Mouse (Mus musculus) lung, postnatal 14 days (tissue): Measurements from ENCODE around the gene Srgap3.
"Not testable (repeated sequence)": the region's sequence is repeated elsewhere in the genome, so short reads cannot be mapped to it uniquely, and the experiment has no call there.

Experiments used
- DNase-seq: peaks from one replicate; pipeline ENCODE4 v3.0.0; 2021

The Srgap3 gene

DNA sequence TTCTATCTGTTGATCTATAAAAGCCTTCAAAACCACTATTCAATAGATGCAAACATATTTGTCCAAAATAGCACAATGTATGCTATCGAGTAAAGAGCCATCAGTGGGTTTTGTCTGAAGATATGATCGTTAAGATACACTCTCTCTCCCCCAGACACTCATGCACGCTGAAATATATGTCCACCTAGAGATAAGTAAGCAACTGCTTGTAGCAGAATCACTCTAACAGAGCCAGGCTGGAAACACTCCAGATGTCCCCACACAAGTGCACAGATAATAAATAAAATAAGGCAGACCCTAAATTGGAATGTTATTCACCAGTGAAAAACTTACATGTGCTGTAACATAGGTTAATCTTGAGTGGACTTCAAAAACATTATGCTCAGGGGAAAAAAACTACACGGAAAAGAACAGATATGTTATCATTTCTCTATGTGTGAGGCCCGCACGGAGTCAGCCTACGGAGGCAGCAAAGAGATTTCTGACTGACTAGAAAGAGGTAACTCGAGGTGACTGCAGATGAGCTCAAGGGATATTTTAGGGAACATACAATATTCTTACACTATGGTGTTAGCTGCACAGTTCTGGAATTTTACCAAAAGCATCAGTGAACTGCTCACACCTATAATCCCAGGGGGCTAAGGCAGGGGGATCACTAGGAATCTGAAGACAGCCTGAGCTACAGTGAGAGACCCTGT is 39.0 kb downstream of the Srgap3 start:
- DNase-seq: no peak

DNA sequence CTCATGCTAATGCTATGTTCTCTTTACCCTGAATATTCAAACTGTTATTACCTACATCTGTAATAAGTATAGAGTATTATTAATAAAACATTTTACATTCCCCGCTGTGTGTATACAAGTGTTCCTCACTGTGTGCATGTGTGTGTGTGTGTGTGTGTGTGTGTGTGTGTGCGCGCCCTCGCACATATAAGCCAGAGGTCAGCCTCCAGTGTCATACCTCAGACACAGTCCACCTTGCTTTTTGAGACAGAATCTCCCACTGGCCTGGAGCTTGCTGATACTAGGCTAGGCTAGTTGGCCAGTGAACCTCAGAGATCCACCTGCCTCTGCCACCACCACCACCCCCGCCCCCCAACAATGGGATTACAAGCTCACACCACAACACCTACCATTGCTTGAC is 43.3 kb downstream of the Srgap3 start:
- DNase-seq: no peak

DNA sequence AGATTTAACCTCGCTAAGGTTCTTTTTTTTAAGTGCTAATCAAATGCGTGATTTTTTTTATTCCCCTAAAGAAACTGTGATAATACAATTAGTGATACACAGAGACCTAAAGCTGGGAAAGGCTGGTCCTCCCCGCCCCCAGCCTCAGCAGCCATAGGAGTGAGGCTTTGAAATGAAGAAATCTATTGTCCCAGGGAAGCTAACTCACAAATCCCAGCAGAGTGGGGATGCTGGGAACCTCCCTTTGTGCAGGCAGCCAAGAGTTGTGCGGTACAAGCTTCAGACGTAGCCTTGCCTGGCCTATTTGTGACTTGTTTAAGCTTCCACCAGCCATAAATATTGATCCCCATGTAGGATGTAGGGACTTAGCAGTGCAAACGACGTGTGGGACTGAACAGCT is 43.8 kb downstream of the Srgap3 start:
- DNase-seq: no peak

DNA sequence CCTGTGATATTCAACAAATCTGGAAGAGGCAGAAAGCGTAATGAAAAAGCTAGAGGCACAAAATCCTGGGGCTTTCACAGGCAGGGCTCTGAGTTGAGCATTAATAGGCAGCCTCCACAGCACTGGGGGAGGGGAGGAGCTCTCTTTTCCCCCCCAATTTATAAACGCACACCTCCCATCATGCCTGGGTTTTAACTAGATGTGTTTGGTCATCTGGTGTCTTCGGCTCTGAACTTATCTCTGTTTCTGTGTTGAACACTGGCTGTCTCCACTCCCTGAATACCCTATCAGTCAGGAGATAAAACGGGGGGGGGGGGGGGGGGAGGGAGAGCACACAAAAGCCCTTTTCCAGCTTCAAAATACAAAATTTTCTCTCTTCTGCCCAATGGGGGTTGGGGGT is 44.3 kb downstream of the Srgap3 start:
- DNase-seq: no peak

DNA sequence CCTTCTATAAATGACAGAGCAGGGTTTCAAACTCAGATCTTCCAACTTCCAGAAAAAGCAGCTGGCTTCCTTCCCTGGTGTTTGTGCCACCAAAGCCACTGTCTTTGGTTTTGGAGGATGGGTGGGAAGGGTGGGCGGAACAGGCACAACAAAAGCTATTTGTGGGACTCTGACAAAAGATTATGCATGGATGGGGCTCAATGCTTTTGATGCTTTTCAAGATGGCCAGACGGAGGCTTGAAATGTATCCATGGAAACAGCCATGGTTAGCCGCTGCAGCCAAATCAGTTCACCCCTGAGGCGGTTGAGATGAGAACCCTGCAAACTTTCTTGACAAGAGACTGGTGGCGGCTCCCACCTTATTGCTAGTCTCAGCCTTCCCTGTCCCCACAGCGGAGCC is 46.8 kb downstream of the Srgap3 start:
- DNase-seq: no peak

DNA sequence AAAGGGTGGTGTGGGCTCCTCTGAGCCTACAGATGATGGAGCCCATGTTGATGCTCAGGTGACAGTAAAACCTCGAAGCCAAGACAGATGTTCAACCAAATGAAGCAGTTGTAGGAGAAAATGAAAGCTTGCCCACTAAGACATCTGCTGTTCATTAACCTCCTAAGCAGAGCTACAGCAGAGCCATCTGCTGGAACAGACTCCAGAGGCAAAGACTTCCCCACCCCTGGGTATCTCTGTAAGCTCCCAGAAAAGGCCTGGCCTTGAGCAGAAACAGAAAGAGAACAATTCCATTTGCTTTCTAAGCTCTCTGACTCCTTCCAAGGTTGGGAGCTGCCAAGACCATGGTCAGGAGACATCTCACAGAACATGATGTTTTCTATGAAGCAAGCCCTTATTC is 47.4 kb downstream of the Srgap3 start:
- DNase-seq: no peak

DNA sequence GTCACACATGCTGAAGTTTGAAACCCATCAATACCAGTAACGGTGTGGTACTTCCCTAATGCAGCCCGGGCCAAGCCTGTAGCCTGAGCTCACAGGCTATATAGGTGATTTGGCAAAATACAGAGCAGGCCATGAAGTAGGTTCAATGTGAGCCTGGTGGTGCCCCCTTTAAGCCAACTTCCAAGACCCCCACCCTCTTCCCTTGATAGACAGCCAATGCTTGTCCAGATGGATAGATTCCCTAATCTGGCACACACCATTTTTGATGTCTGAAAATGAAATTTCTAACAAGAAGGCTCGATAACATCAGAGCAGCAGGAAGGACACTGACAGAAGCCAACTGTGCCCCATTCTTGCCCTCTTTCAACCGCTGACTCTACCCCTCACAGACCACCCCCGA is 47.8 kb downstream of the Srgap3 start:
- DNase-seq: no peak

DNA sequence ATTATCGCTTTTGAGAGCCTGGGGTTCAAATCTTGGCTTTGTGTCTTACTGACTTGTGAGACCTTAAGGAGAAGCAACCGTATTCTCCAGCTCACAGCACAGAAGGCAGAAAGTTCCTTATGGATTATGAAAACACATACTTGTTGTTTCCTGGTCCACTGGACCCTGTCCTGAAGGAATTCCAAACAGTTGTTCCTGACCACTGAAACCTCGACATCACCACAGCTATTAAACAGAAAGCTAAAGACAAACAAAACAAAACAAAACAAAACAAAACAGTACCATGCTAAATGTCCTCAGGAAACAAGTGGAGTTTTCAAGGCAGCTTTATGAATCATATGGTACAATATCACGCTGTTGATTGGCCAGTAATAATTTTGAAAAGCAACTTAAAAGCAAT is 48.6 kb downstream of the Srgap3 start:
- DNase-seq: no peak

DNA sequence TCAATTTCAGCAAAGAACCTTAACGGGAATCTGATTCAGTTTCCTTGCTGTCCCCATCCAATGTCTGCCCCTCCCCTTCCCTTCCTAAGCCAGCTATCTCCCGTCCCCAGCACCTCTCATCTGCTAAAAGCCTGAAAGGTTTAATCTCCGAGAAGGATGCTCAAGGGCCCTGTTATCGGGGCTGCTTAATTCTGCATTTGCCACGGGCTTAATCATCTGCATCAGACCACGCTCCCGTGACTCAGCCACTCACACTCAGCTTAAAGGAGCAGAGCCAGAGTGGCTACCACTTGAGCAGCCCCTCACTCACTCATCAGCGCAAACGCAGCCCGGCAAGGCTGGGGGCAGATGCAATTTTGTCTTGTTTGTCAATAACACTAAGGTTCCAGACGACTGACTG is 50.7 kb downstream of the Srgap3 start:
- DNase-seq: no peak

DNA sequence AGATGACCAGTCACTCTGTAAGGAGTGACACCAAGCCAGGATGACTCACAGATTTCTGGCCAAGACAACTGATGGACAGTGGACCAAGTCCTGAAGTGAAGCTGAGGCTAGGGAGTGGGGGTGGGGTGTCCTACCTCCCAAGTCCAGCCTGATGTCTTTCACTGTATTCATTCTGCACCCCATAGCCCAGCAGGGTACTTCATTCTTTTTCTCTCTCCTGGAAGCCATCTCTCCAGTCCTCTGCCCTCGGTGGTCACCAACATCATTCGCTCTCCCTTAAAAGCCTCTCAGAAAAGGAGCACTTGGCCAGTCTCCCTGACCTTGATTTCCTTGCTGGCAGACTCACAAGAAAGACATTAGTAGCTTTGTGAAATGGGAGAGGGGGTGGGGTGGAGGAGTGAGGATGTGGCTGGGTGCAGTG is 56.7 kb downstream of the Srgap3 start:
- DNase-seq: no peak

DNA sequence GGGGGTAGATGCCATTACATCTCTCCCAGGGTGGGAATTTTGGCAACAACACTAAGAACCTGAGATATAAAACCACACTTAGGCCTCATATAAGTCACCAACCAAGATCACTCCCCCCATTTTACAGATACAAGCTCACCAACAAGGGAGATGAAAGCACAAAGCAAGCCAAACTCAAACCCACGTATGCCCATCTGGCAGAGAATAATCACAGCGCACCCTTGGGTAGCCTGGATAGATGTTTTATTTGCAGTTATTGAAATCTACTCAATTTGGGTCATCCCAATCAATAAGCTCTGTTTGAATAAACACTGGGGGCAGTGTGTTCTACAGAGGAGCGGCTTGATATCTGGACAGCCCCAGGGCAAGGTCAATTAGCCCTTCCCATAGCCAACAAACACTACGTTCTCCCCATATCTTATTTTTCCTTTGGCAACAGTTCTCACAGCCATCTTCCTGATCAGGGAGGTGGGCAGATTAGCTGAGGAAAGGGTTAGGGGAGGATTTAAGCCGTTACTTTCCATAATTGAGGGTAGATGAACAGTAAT is 63.4 kb downstream of the Srgap3 start:
- no peak for DNase-seq

DNA sequence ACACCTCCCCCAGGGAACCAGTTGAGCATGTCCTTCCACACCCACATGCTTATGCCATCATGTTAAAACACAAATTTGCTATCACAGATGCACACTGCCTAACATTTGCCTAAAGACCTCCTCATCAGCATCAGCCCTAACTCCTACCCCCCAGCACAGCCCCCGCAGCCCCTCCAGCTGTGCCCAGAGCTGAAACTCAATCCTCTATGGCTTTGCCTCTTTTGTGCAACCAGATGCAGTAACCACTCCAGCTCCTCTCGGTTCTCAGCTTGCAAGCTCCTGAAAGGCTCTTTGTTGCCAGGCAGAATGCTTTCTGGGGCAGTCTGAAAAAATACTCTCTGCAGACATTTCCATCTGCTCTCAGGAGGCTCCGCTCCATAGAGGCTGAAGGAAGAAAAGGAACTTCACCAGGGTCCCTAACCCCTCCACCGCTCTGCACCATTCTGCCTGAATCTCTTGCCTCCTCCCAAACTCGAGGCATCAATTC is 67.0 kb downstream of the Srgap3 start:
- DNase-seq: no peak

DNA sequence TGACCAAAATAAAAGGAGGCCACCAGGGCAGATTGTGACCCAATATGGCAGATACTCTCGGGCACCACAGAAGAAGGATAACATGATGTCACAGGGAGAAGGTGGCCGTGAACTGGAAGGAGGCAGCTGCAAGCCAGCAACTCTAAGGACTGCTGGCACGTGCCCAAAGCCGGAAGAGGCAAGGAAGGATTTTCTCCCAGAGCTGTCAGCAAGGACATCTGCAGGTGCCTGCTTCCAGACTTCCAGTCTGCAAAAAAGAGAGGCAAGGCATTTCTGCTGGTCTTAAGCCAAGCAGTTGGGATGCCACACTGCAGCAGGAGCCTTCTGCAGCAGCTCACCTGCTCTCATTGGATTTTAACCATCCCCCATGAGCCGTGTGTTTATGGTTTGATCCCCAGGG is 67.9 kb downstream of the Srgap3 start:
- DNase-seq: no peak

DNA sequence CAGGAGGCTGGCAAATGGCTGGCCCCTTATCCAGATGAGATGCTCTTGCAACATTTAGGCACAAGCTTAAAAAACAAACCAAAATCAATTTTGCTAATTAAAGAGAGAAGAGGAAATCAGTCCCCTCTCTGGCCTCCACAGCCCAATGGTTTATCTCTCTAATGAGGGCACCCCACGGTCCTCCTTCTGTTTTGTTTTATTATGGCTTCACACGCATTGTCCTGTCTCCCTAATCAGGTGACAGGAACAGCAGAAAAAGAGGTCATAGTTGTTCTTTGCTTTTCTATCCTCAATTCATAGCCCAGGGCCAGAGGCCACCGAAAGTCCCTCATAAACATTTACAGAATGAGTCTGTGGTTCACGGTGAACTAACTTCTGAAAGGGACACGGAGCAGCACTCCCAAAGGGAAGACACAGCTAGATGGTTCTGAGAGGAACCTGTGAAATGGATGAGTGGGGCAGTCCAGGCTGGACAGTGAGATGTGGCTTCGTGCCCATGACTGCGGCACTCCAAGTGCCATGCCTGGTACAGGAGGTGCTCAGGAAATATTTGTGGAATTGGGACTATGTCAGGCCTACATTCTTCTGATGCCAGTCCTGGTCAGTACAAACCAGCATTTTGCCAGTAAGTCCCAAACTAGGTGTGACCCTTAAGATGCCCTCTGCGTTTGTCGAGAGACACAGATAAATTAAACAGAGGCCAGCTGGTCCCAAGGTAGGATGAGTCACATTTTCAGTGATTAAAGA is 73.8 kb downstream of the Srgap3 start:
- DNase-seq: peak; percentile 13

DNA sequence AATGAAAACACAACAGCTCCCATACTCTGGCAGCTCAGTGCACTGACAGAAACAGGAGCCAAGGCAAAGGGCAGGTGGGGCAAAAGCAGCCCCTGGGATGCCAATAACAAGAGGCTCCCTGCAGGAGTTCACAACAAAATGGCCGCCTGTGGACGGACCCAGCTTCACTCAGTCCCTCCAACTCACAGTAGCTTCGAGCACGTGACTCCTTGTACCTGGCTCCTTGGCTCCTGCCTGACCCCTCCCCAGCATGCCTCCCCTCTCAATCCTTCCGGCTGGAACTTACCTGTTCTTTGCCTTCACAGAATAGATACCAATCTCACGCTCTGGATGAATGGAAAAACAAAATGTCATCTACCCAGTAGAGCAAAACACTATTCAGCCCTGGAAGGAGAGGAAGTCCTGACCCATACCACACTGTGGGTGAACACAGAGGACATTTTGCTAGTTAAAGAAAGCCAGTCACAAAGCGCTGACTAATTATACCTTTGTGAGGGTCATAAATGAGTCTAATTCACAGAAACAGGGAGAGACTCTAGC is 75.8 kb downstream of the Srgap3 start:
- no peak for DNase-seq

DNA sequence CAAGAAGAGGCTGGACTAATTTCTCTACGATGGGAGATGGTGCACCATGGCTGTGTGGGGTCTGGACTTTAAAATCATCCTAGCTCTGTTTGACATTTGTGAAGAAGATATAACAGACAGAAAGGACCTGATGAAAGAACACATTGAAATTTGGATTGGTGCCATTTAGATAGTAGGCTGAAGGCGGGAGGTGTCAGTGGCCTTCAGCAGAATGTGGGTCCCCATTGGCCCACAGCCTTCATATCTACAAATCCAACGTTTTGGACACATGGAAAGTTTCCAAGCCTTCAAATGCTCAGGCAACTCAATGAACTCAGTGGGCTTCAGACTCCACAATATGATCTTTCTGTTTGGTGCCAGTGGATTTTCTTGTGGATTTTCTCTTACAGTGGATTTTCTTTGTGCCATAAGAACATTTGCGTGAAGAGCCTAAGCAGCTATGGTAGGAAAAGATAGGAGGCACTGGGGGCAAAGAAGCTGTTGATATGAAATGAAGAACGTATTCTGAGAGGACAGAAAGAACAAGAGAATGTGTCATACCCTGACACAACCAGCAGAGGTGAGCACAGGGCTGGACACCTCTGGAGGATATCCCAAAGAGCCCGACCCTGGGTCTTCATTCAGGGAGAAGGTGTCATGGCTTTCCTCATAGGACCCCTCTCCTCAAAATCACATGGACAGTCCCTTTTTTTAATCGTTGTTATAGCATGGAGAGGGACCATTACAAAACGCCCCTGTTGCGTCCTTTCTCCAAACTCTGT is 78.7 kb downstream of the Srgap3 start:
- DNase-seq: no peak

DNA sequence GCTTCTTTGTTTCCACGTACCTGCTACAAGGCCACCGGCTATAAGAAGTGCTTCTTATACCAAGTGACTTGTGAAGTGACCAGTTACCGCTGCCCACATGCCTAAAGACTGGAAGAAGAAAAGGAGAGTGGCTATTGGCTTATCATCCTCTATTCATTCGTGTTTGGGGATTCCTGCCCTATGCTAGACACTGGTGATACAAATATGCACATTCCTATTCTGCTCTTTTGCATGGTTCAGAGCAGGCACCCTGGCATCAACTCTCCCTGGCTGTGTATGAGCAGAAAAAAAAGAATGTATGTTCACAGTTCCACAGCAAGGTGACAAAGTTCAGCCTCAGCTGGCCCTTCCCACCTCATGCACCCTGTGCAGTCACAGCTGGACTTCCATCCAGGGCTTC is 81.0 kb downstream of the Srgap3 start:
- no peak for DNase-seq

DNA sequence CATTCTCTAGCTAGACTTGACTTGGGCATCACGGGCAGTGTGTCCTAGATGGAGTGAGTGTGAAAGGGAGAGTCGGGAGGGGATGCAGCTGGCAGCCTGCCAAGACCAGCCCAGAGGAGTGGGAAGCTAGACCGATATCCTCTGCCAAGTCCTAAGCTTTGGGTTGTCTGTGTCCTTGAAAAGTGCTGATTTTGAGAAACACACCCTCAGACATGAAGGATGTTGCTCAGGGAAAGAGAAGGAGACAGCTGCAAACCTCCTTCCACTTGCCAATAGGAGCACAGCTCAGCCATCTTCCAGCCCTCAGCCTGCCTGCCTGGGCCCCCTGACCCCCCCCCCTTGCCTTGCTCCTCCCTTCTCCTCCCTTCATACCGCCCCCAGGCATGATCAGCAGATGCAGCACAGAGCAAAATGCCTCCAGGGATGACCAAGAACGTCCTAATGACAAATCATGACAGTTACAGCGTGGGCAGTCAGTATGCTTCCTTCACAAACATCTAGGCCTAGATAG is 82.0 kb downstream of the Srgap3 start:
- no peak for DNase-seq

DNA sequence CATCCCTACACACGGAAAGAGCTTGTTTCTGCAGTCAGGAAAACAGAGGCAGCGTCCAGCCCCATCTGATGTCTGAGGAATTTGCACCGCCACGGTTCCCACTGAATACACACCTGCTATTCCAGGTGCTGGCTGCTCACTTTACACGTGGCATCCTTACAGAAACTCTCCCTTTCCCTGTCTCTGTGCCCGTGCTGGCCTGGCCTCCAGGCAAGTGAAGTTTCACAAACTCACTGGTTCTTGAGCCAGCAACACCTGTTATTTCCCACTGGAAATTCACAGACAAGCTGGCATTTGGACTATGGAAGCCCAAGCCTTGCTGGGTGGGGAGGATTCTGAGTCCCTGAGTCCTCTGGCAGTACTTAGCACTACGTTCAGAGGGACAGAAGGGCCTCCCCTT is 84.6 kb downstream of the Srgap3 start:
- DNase-seq: no peak

DNA sequence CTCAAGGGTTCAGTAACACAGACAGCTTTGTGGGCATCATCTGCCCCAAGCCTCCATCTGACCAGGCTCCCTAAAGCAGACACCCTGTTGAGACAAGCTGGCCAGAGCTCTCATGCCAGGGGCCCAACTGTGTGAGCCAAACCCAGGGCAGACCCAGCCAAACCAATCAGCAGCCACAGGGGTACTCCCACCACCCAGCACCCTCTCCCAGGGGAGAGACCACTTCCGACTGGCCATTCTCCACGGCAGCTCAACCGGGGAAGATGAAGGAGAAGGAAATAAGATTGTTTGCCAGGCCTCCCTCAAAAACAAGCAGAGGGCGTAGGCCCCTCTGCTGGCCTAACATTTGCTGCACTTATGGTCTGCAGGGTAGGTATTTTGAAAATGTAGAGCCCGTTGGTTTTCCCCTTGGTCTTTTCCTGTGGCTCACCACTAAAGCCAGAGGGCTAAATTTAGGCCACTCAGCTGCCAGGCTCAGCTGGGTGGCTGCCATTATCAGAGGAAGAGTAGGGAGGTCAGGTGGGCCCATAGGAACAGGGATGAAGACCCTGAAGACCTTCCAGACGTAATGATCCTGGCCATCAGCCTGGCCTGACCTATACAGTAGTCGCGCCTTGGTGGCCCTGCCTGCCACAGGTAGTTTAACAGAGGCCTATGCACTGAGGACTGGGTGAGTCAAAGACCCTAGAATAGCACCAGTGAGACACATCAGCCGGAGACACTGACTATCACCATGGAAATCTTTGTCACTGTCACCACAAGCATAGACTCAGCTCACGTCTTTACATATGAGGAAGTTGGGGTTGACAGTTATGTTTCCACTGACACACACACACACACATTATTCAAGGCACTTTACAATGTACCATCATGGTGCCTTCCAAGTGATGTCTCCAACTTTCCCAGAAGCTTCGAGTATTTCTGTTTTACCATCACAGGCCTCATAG is 85.4 kb downstream of the Srgap3 start:
- no peak for DNase-seq

DNA sequence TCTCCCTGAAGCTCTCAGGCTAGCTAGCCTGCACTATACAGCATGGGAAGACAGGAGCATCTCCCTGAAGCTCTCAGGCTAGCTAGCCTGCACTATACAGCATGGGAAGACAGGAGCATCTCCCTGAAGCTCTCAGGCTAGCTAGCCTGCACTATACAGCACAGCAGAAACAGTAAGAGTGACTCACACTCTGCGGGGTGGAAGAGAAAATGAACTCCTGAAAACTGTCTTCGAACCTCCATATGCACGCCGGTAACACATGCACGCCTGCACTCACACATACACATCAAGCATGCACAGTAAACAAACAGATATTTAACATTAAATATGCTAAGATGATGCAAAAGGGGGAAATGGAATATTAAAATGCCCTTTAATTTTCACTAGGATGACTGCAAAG is 86.8 kb downstream of the Srgap3 start:
- DNase-seq: not testable (repeated sequence)

DNA sequence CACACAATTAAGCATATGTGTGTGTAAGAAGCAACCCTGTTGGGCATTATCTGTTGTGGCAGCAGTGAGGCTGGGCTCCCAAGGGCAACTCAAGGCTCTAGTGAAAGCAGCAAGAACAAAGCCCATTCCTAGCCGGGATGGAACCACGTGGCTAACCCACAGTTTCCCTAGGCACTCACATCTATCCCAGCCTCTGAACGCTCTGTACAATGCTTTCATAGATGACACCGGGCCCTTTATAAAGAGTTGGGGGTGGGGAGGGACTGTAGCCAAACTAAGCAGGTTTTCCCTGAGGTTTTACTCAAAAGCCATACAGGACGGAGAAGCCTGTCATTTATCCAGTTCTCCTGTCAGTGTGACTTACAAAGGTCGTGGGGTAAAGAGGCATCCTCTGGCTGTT is 90.0 kb downstream of the Srgap3 start:
- DNase-seq: no peak
